Mouse (Mus musculus) ES-E14 (cell line): ENCODE data around the gene Lmo4.

Experiments
- HCFC1 ChIP-seq: IDR thresholded peaks from 2 replicates; pipeline ENCODE4 v1.6.1; 2012; ENCODE audit warnings: low read length, inconsistent platforms, borderline replicate concordance; ENCODE audit not compliant: insufficient read depth
- MAFK ChIP-seq: IDR thresholded peaks from 2 replicates; pipeline ENCODE4 v1.6.1; 2014; ENCODE audit warnings: mild to moderate bottlenecking, low read depth, low read length, inconsistent platforms; ENCODE audit not compliant: insufficient read depth
- ZC3H11A ChIP-seq: IDR thresholded peaks from 2 replicates; pipeline ENCODE4 v1.6.1; 2012; ENCODE audit warnings: low read depth, mild to moderate bottlenecking, inconsistent platforms, low read length, borderline replicate concordance

- TF ChIP-seq HCFC1 (no peak), MAFK (no peak), ZC3H11A (no peak)
These were observed 22.8 kb downstream of the Lmo4 start for GRCm38 (mm10) chr3:144182229-144182628.
